Mouse (Mus musculus) lung, adult 2 months (tissue): ENCODE results near the gene Ccdc174.

Experiments used
- CTCF ChIP-seq: fragments of 200-500 bp; IDR thresholded peaks from 2 replicates; pipeline ENCODE4 v1.5.1; 2011; ENCODE audit warnings: mild to moderate bottlenecking, low read length, control low read depth; ENCODE audit not compliant: insufficient read depth
- POLR2A ChIP-seq: fragments of 200-500 bp; IDR thresholded peaks from 2 replicates; pipeline ENCODE4 v1.6.1; 2011; ENCODE audit warnings: low read depth, mild to moderate bottlenecking, control low read depth, low read length, borderline replicate concordance; ENCODE audit errors: extremely low read depth

DNA sequence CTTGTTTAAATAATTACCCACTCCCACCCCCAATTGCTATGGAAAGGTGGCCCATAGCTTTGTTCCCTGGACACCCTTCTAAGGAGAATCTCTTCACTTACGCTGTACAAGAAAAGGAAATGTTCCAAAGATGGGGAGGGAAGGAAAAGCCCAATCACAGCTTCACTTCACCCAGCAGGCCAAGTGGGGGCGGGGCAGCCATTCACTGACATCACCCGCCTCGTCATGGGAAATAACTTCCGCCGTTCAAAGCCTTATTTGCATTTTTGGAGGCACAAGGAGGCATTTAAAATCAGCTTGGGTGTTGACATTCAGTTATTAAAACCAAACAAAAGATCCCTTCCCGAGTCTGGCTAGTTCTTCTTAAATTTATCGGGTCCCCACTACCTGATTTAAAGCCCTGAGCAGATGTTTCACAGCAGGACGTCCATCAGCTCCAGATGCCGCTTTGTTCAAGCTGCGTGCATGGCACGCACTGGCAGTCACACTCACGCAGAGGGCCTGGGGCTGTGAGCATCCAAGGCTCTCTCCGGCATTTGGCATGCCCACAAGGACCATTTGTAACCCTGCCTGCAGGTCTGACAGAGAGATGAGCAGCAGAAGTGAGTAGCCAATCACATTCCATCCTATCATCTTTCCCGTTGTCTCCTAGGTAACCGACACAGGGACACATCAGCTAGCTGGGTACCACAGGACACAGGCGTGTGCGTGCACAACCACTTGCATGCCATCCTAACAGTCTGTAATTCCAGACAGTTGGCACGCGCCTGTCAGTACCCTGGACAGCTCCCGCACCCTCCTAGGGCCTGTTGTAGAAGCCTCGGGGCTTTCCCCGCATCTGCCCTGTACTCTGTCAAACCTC is 38.6 kb upstream of the Ccdc174 start:
- TF ChIP-seq POLR2A (no peak), CTCF (no peak)
